Mouse (Mus musculus) embryonic facial prominence, embryonic 15.5 days (tissue): ENCODE measurements at regions not wholly inside any gene's neighbourhood (a gene's known extent, or its start where the extent isn't known, plus 50 kb on each side); places are given as distances from the start of the nearest gene placed in this dataset.
A peak's percentile ranks its signal among the peaks of the same experiment; 100 is the strongest.

ENCODE experiments used
- ATAC-seq: fragments of 200-750 bp; cut with Nextera tagmentation; 2 replicates; pipeline ENCODE4 v1.8.0; 2017; ENCODE audit warnings: low read depth, moderate TSS enrichment; ENCODE audit not compliant: insufficient number of reproducible peaks, low FRiP score, low TSS enrichment
- H3K27ac ChIP-seq: fragments of 300-500 bp; sonication (generic); replicated peaks from 2 replicates; pipeline ENCODE4 v1.5.1; 2015; ENCODE audit warnings: mild to moderate bottlenecking, inconsistent platforms
- H3K27me3 ChIP-seq: fragments of 300-500 bp; sonication (generic); 2 replicates; pipeline ENCODE4 v1.6.1; 2015; ENCODE audit warnings: inconsistent platforms
- H3K36me3 ChIP-seq: fragments of 300-500 bp; sonication (generic); 2 replicates; pipeline ENCODE4 v1.6.1; 2015; ENCODE audit warnings: mild to moderate bottlenecking, inconsistent platforms
- H3K4me1 ChIP-seq: fragments of 300-500 bp; sonication (generic); 2 replicates; pipeline ENCODE4 v1.6.1; 2015; ENCODE audit warnings: inconsistent platforms
- H3K4me2 ChIP-seq: fragments of 300-500 bp; sonication (generic); replicated peaks from 2 replicates; pipeline ENCODE4 v1.6.1; 2015; ENCODE audit warnings: mild to moderate bottlenecking, inconsistent platforms
- H3K4me3 ChIP-seq: fragments of 300-500 bp; sonication (generic); replicated peaks from 2 replicates; pipeline ENCODE4 v1.5.1; 2015; ENCODE audit warnings: mild to moderate bottlenecking, inconsistent platforms
- H3K9ac ChIP-seq: fragments of 300-500 bp; sonication (generic); 2 replicates; pipeline ENCODE4 v1.6.1; 2015; ENCODE audit warnings: inconsistent platforms
- H3K9me3 ChIP-seq: fragments of 300-500 bp; sonication (generic); replicated peaks from 2 replicates; pipeline ENCODE4 v1.6.1; 2016; ENCODE audit warnings: inconsistent platforms
- WGBS: fragments of 180-500 bp; shearing (Covaris S2); methylation state at CpG from one replicate; pipeline ENCODE4 v1.1.7; 2015; 5-methylcytosine and 5-hydroxymethylcytosine counted together

GRCm38 (mm10) chr4:31594089-31594488 lies 369.8 kb upstream of the Map3k7 start:
- Histone ChIP-seq H3K27me3 (no peaks in the 10 kb centered on the region), H3K4me2 (no peak overlapping the region), H3K4me1 (no peaks in the 10 kb centered on the region), H3K36me3 (no peaks in the 10 kb centered on the region), H3K27ac (no peak overlapping the region), H3K9ac (no peak overlapping the region), H3K9me3 (no peaks in the 10 kb centered on the region), H3K4me3 (no peak overlapping the region)
- no peak for ATAC-seq
- WGBS: 82% methylated on average over 1 of the region's 1 CpGs

- H3K9me3 ChIP-seq: no peaks in the 10 kb centered on the region
- WGBS: 53% methylated on average over 8 of the region's 8 CpGs
- H3K27ac ChIP-seq: no peak overlapping the region
- no peak overlapping the region for H3K4me2 ChIP-seq
- H3K4me3 ChIP-seq: no peak overlapping the region
- no peaks in the 10 kb centered on the region for H3K4me1 ChIP-seq
- H3K36me3 ChIP-seq: no peaks in the 10 kb centered on the region
- no peak overlapping the region for H3K9ac ChIP-seq
- no peak for ATAC-seq
- no peaks in the 10 kb centered on the region for H3K27me3 ChIP-seq
These were observed 362.4 kb upstream of the Map3k7 start for GRCm38 (mm10) chr4:31601536-31601935.

- Histone ChIP-seq H3K9me3 (no peaks in the 10 kb centered on the region), H3K9ac (no peak overlapping the region), H3K36me3 (no peaks in the 10 kb centered on the region), H3K4me1 (no peaks in the 10 kb centered on the region), H3K4me2 (no peak overlapping the region), H3K4me3 (no peak overlapping the region), H3K27me3 (no peaks in the 10 kb centered on the region), H3K27ac (no peak overlapping the region)
- ATAC-seq: no peak
- 91% methylated on average over 2 of the region's 2 CpGs for WGBS
These were observed 360.1 kb upstream of the Map3k7 start for GRCm38 (mm10) chr4:31603776-31604175.

- no peak for ATAC-seq
- Histone ChIP-seq H3K4me1 (peaks cover 11% of the 10 kb centered on the region), H3K36me3 (no peaks in the 10 kb centered on the region), H3K4me3 (no peak overlapping the region), H3K27ac (no peak overlapping the region), H3K9me3 (no peaks in the 10 kb centered on the region), H3K4me2 (no peak overlapping the region), H3K9ac (no peak overlapping the region), H3K27me3 (no peaks in the 10 kb centered on the region)
- WGBS: 50% methylated on average over 8 of the region's 8 CpGs
These were observed 355.1 kb upstream of the Map3k7 start for GRCm38 (mm10) chr4:31608811-31609210.

- Histone ChIP-seq H3K9ac (no peak overlapping the region), H3K4me3 (no peak overlapping the region), H3K4me1 (peaks cover 11% of the 10 kb centered on the region), H3K4me2 (no peak overlapping the region), H3K27ac (no peak overlapping the region), H3K36me3 (no peaks in the 10 kb centered on the region), H3K9me3 (no peaks in the 10 kb centered on the region), H3K27me3 (no peaks in the 10 kb centered on the region)
- no peak for ATAC-seq
- 54% methylated on average over 6 of the region's 6 CpGs for WGBS
These were observed 354.3 kb upstream of the Map3k7 start for GRCm38 (mm10) chr4:31609559-31609958.

GRCm38 (mm10) chr4:31612147-31612824 lies 351.6 kb upstream of the Map3k7 start:
- H3K4me3 ChIP-seq: no peak overlapping the region
- no peak overlapping the region for H3K27ac ChIP-seq
- ATAC-seq: peak; percentile 63
- no peaks in the 10 kb centered on the region for H3K27me3 ChIP-seq
- H3K4me2 ChIP-seq: no peak overlapping the region
- H3K9me3 ChIP-seq: no peaks in the 10 kb centered on the region
- 23% methylated on average over 8 of the region's 8 CpGs for WGBS
- no peaks in the 10 kb centered on the region for H3K36me3 ChIP-seq
- H3K4me1 ChIP-seq: peaks cover 11% of the 10 kb centered on the region
- no peak overlapping the region for H3K9ac ChIP-seq

- 31% methylated on average over 9 of the region's 9 CpGs for WGBS
- Histone ChIP-seq H3K36me3 (no peaks in the 10 kb centered on the region), H3K27ac (no peak overlapping the region), H3K4me3 (no peak overlapping the region), H3K4me2 (no peak overlapping the region), H3K9ac (no peak overlapping the region), H3K27me3 (no peaks in the 10 kb centered on the region), H3K4me1 (peaks cover 11% of the 10 kb centered on the region), H3K9me3 (no peaks in the 10 kb centered on the region)
- ATAC-seq: no peak
These were observed 350.9 kb upstream of the Map3k7 start for GRCm38 (mm10) chr4:31612825-31613514.

GRCm38 (mm10) chr4:31617572-31617971 lies 346.3 kb upstream of the Map3k7 start:
- 59% methylated on average over 7 of the region's 7 CpGs for WGBS
- ATAC-seq: no peak

GRCm38 (mm10) chr4:31618026-31618425 lies 345.9 kb upstream of the Map3k7 start:
- no peak overlapping the region for H3K4me3 ChIP-seq
- H3K9ac ChIP-seq: no peak overlapping the region
- H3K27ac ChIP-seq: no peak overlapping the region
- ATAC-seq: no peak; the same call in 1 of the 2 replicates
- H3K36me3 ChIP-seq: no peaks in the 10 kb centered on the region
- H3K4me1 ChIP-seq: peaks cover 9% of the 10 kb centered on the region; the same call in 1 of the 2 replicates
- H3K4me2 ChIP-seq: no peak overlapping the region
- WGBS: 40% methylated on average over 4 of the region's 4 CpGs
- no peaks in the 10 kb centered on the region for H3K27me3 ChIP-seq
- no peaks in the 10 kb centered on the region for H3K9me3 ChIP-seq

More at GRCm38 (mm10) chr4:31617572-31617971, 346.3 kb upstream of the Map3k7 start:
- no peaks in the 10 kb centered on the region for H3K9me3 ChIP-seq
- H3K27ac ChIP-seq: no peak overlapping the region
- H3K4me2 ChIP-seq: no peak overlapping the region
- no peak overlapping the region for H3K9ac ChIP-seq
- no peaks in the 10 kb centered on the region for H3K27me3 ChIP-seq
- H3K4me3 ChIP-seq: no peak overlapping the region
- peaks cover 12% of the 10 kb centered on the region for H3K4me1 ChIP-seq
- no peaks in the 10 kb centered on the region for H3K36me3 ChIP-seq

GRCm38 (mm10) chr4:31621205-31621604 lies 342.7 kb upstream of the Map3k7 start:
- no peak overlapping the region for H3K9ac ChIP-seq
- no peak overlapping the region for H3K27ac ChIP-seq

GRCm38 (mm10) chr4:31627053-31627452 lies 336.8 kb upstream of the Map3k7 start:
- no peak overlapping the region for H3K9ac ChIP-seq
- 39% methylated on average over 3 of the region's 3 CpGs for WGBS
- 0 out of 2 replicates have a peak, but pooled peaks cover 4% of the 10 kb centered on the region for H3K4me1 ChIP-seq
- H3K4me3 ChIP-seq: no peak overlapping the region
- H3K4me2 ChIP-seq: no peak overlapping the region
- no peaks in the 10 kb centered on the region for H3K9me3 ChIP-seq
- no peak overlapping the region for H3K27ac ChIP-seq
- no peaks in the 10 kb centered on the region for H3K36me3 ChIP-seq
- no peaks in the 10 kb centered on the region for H3K27me3 ChIP-seq
- ATAC-seq: no peak

More at GRCm38 (mm10) chr4:31621205-31621604, 342.7 kb upstream of the Map3k7 start:
- 94% methylated on average over 2 of the region's 2 CpGs for WGBS
- Histone ChIP-seq H3K27me3 (no peaks in the 10 kb centered on the region), H3K9me3 (no peaks in the 10 kb centered on the region), H3K4me1 (0 out of 2 replicates have a peak, but pooled peaks cover 4% of the 10 kb centered on the region), H3K4me3 (no peak overlapping the region), H3K4me2 (no peak overlapping the region), H3K36me3 (no peaks in the 10 kb centered on the region)
- no peak for ATAC-seq
